Comparison of ENCODE assay signal across 9 mouse cellular contexts in genomic region chr15:79547289-79547820, GRCm38 (mm10). TPM values are rescaled to one million over a fixed set of nuclear protein-coding genes. Genes with fewer than 3 reads are reported as not detected.
A peak's percentile ranks its signal among the peaks of the same experiment; 100 is the strongest.
DNase-seq lines count a peak whose midpoint lies in the region; ATAC-seq and TF ChIP-seq lines count a peak whose summit lies in the region.
"Had no signal": no experiment of that assay in that cellular context is flagged by ENCODE, and none has a peak within 500 bp of the region (broad histone marks: within the 10 kb centered on the region; RNA-seq: fewer than 3 reads in every experiment).

No protein-coding gene starts in this region.

- no peaks in the 10 kb centered on the region for H3K9me3 ChIP-seq in heart, embryonic 15.5 days (replicated peaks)
- peaks cover 7% of the 10 kb centered on the region for H3K9me3 ChIP-seq in G1E (replicated peaks)
- H3K9me3 ChIP-seq in forebrain, embryonic 13.5 days (replicated peaks), result no peaks in the 10 kb centered on the region
- H3K9me3 ChIP-seq in liver, embryonic 16.5 days (replicated peaks; ENCODE audit: control insufficient read depth, low read length), result no peaks in the 10 kb centered on the region

- TF ChIP-seq CTCF in G1E (IDR thresholded peaks at IDR 0.05; ENCODE audit: low read depth, low read length), result no peak

- 0 out of 2 replicates have a peak, but pooled peaks cover 5% of the 10 kb centered on the region for H3K27me3 ChIP-seq in heart, embryonic 15.5 days
- peaks cover 19% of the 10 kb centered on the region for H3K27me3 ChIP-seq in G1E (ENCODE audit: insufficient read depth, low read length)
- 0 out of 2 replicates have a peak, but pooled peaks cover 3% of the 10 kb centered on the region for H3K27me3 ChIP-seq in forebrain, embryonic 13.5 days
- peaks cover 8% of the 10 kb centered on the region; the same call in 1 of the 2 replicates for H3K27me3 ChIP-seq in liver, embryonic 16.5 days (ENCODE audit: control insufficient read depth, insufficient read depth, low read depth, low read length)

- DNase-seq in heart, adult 8-10 months (ENCODE audit: low spot score), result no peak
- DNase-seq in G1E (ENCODE audit: low spot score), result no peak
- no peak for DNase-seq in frontal cortex, postnatal 25 days (ENCODE audit: low spot score in 2 of 2)
- no peak for DNase-seq in left cerebral cortex, adult 11 months (ENCODE audit: low spot score)
- no peak for DNase-seq in MN1 (ENCODE audit: low spot score)

- 0 out of 2 replicates have a peak, but pooled peaks have one; percentile 3 for ATAC-seq in heart, embryonic 15.5 days (replicated peaks; ENCODE audit: insufficient number of reproducible peaks, insufficient read depth, low FRiP score, low read depth)
- ATAC-seq in G1E (ENCODE audit: extremely low read depth, insufficient number of reproducible peaks, low FRiP score, poor library complexity, severe bottlenecking), result no peak
- ATAC-seq in forebrain, embryonic 13.5 days, result no peak
- ATAC-seq in liver, embryonic 16.5 days (ENCODE audit: low read depth), result no peak

- peaks cover 23% of the 10 kb centered on the region for H3K4me1 ChIP-seq in heart, embryonic 15.5 days (replicated peaks)
- H3K4me1 ChIP-seq in G1E (ENCODE audit: insufficient read depth, low read depth, low read length), result peaks cover 25% of the 10 kb centered on the region
- H3K4me1 ChIP-seq in forebrain, embryonic 13.5 days, result peaks cover 29% of the 10 kb centered on the region
- peaks cover 22% of the 10 kb centered on the region for H3K4me1 ChIP-seq in liver, embryonic 16.5 days (ENCODE audit: control insufficient read depth, low read depth, low read length)

- peak overlapping the region; percentile 97 for H3K27ac ChIP-seq in heart, embryonic 15.5 days
- peak overlapping the region; percentile 96 for H3K27ac ChIP-seq in forebrain, embryonic 13.5 days
- peak overlapping the region; percentile 98 for H3K27ac ChIP-seq in liver, embryonic 16.5 days (ENCODE audit: low read length)

- H3K4me2 ChIP-seq in heart, embryonic 15.5 days, result peak overlapping the region; percentile 74
- peak overlapping the region; percentile 92 for H3K4me2 ChIP-seq in forebrain, embryonic 13.5 days
- peak overlapping the region; percentile 89 for H3K4me2 ChIP-seq in liver, embryonic 16.5 days (ENCODE audit: low read depth, low read length)

- H3K36me3 ChIP-seq in heart, embryonic 15.5 days, result peaks cover 20% of the 10 kb centered on the region
- H3K36me3 ChIP-seq in G1E (replicated peaks), result peaks cover 20% of the 10 kb centered on the region
- peaks cover 21% of the 10 kb centered on the region for H3K36me3 ChIP-seq in forebrain, embryonic 13.5 days (ENCODE audit: poor library complexity, severe bottlenecking)
- peaks cover 18% of the 10 kb centered on the region for H3K36me3 ChIP-seq in liver, embryonic 16.5 days (ENCODE audit: control insufficient read depth, insufficient read depth)

- WGBS in heart, embryonic 15.5 days, result 74% methylated on average over 17 of the region's 17 CpGs
- 79% methylated on average over 17 of the region's 17 CpGs for WGBS in forebrain, embryonic 13.5 days
- WGBS in liver, embryonic 16.5 days (ENCODE audit: insufficient replicate concordance), result 79% methylated on average over 17 of the region's 17 CpGs

- peak overlapping the region; percentile 52; the same call in 1 of the 2 replicates for H3K9ac ChIP-seq in heart, embryonic 15.5 days
- H3K9ac ChIP-seq in forebrain, embryonic 13.5 days, result peak overlapping the region; percentile 61; the same call in 1 of the 2 replicates
- H3K9ac ChIP-seq in liver, embryonic 16.5 days (ENCODE audit: low read depth, low read length), result peak overlapping the region; percentile 98

- H3K4me3 ChIP-seq in heart, embryonic 15.5 days, result peak overlapping the region; percentile 79
- peak overlapping the region; percentile 94; the same call in 1 of the 2 replicates for H3K4me3 ChIP-seq in G1E (ENCODE audit: low read depth, low read length)
- peak overlapping the region; percentile 95 for H3K4me3 ChIP-seq in forebrain, embryonic 13.5 days
- H3K4me3 ChIP-seq in liver, embryonic 16.5 days (ENCODE audit: low read depth, low read length), result peak overlapping the region; percentile 92

RNA-seq across cellular contexts. Expression of gene Ddx17, which starts 0.8 kb away (rescaled TPM):
- 28.5 and 34.2 TPM in 2 replicates for polyA plus RNA-seq in heart, embryonic 15.5 days (2015; fragmentation: Nextera tagmentation; extraction: Ambion mirVana)
- 10 to 100 TPM; 67.0 to 82.8 (median 74.6) TPM for total RNA-seq in heart, adult 8-10 months (2022)
- 238 and 294 TPM in 2 replicates for total RNA-seq in G1E (2014; fragmentation: Nextera tagmentation)
- total RNA-seq in G1E (2017), result 191 and 220 TPM in 2 replicates
- polyA plus RNA-seq in G1E (2012), result 54.2 and 61.0 TPM in 2 replicates
- polyA plus RNA-seq in forebrain, embryonic 13.5 days (2015; fragmentation: Nextera tagmentation; extraction: Ambion mirVana), result 61.5 and 66.8 TPM in 2 replicates
- polyA plus RNA-seq in liver, embryonic 16.5 days (2015; fragmentation: Nextera tagmentation; extraction: Ambion mirVana), result 11.3 TPM in 2 replicates

RNA-seq across cellular contexts. Expression of gene Kdelr3, which starts 31.1 kb away (rescaled TPM):
- polyA plus RNA-seq in heart, embryonic 15.5 days (2015; fragmentation: Nextera tagmentation; extraction: Ambion mirVana), result 62.9 and 83.1 TPM in 2 replicates
- total RNA-seq in heart, adult 8-10 months (2022), result 1 to 10 TPM; 4.3 to 5.2 (median 4.5) TPM
- total RNA-seq in G1E (2014; fragmentation: Nextera tagmentation) (not detected in 2 replicates), G1E (2017) (0.05 TPM in 1 of 2 replicates, not detected in the other)
- polyA plus RNA-seq in G1E (2012), result not detected in 2 replicates
- polyA plus RNA-seq in forebrain, embryonic 13.5 days (2015; fragmentation: Nextera tagmentation; extraction: Ambion mirVana), result 5.1 and 6.4 TPM in 2 replicates
- 5.0 and 5.2 TPM in 2 replicates for polyA plus RNA-seq in liver, embryonic 16.5 days (2015; fragmentation: Nextera tagmentation; extraction: Ambion mirVana)

RNA-seq across cellular contexts. Expression of gene Kcnj4, which starts 42.3 kb away (rescaled TPM):
- polyA plus RNA-seq in heart, embryonic 15.5 days (2015; fragmentation: Nextera tagmentation; extraction: Ambion mirVana), result 0.20 and 0.34 TPM in 2 replicates
- 1 to 10 TPM in 3 of 4 experiments, under 1 TPM in 1; 0.92 to 1.6 (median 1.4) TPM for total RNA-seq in heart, adult 8-10 months (2022)
- not detected in 2 replicates for total RNA-seq in G1E (2014; fragmentation: Nextera tagmentation)
- 0.05 TPM in 1 of 2 replicates, not detected in the other for total RNA-seq in G1E (2017)
- not detected in 2 replicates for polyA plus RNA-seq in G1E (2012)
- not detected in 2 replicates for polyA plus RNA-seq in forebrain, embryonic 13.5 days (2015; fragmentation: Nextera tagmentation; extraction: Ambion mirVana)
- polyA plus RNA-seq in liver, embryonic 16.5 days (2015; fragmentation: Nextera tagmentation; extraction: Ambion mirVana), result not detected in 2 replicates
- total RNA-seq: MEL had no signal

RNA-seq across cellular contexts. Expression of gene Dmc1, which starts 57.6 kb away (rescaled TPM):
- 1.3 and 1.5 TPM in 2 replicates for polyA plus RNA-seq in heart, embryonic 15.5 days (2015; fragmentation: Nextera tagmentation; extraction: Ambion mirVana)
- under 1 TPM in 1 of 4 experiments, not detected in 3; 0.28 TPM for total RNA-seq in heart, adult 8-10 months (2022)
- not detected in 2 replicates for total RNA-seq in G1E (2014; fragmentation: Nextera tagmentation)
- total RNA-seq in G1E (2017), result 0.29 TPM in 1 of 2 replicates, not detected in the other
- not detected in 2 replicates for polyA plus RNA-seq in G1E (2012)
- 1.4 and 1.5 TPM in 2 replicates for polyA plus RNA-seq in forebrain, embryonic 13.5 days (2015; fragmentation: Nextera tagmentation; extraction: Ambion mirVana)
- polyA plus RNA-seq in liver, embryonic 16.5 days (2015; fragmentation: Nextera tagmentation; extraction: Ambion mirVana), result 0.25 and 0.26 TPM in 2 replicates
- total RNA-seq: MEL had no signal
